Mouse (Mus musculus): ENCODE results near the gene Nkx6-2.

DNA sequence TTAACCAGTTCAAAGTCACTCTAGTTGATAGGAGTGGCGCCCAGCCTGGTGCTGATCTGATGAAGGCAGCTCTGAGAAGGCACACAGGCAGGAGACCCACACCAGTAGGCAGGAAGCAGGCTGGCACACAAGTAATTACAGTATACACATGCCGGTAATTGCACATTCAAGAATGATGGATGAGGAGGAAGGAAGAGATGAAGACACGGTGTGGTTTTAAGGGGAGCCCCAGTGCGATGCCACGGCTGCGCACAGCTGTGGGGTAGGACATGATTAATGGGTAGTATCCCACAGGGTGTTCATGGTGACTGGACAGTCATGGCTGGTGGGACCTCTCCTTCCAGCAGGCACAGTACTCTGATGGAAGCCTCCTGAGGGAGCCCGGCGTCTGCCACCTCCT lies 16.1 kb downstream of the Nkx6-2 start:
- TF ChIP-seq CTCF (IDR thresholded peaks at IDR 0.05; ENCODE audit: low read depth, low read length): no peak
- no peak for TF ChIP-seq POLR2A (IDR thresholded peaks at IDR 0.05; ENCODE audit: extremely low read depth, insufficient read depth, low read length)

All from liver, adult 2 months (tissue).